8 mouse cellular contexts compared by ENCODE assay signal in the genomic region with DNA sequence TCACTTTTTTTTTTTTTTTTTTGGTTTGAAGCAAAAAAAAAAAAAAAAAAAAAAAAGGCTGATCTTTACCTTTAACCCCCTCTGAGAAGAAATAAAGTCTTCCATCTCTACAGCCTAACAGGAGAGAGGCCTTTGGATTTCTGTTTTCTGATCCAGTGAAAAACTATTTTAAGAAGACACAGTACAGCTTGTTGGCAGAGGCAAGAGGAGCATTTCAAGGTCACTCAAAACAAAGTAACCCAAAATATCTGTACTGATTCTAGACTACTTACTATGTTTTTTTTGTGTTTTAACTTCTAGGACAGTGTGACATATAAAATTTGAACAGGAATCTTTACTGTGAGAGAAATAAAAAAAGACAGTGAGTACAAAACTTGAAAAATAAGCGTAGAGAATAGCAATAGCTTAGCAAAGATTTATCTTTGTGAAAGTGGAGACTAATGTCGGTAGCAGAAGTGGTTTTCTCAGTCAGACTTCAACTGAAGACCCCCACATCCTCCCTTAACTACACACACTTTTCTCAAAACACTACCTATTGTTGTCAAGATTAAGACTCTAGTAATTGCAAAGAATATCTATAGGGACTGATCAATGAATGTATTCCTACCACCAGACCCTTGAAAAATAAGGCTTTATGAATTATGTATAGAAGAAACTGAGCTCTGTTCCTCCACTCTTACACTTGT. TPM values are rescaled to one million over a fixed set of nuclear protein-coding genes. Genes with fewer than 3 reads are reported as not detected.
DNase-seq lines count a peak whose midpoint lies in the region; ATAC-seq and TF ChIP-seq lines count a peak whose summit lies in the region.

No protein-coding gene starts in this region.

- peak overlapping the region; percentile 71; the same call in 1 of the 2 replicates for H3K9ac ChIP-seq in embryonic facial prominence, embryonic 15.5 days
- peak overlapping the region; percentile 54; the same call in 1 of the 2 replicates for H3K9ac ChIP-seq in intestine, embryonic 16.5 days (ENCODE audit: low read depth, low read length)
- peak overlapping the region; percentile 73; the same call in 1 of the 2 replicates for H3K9ac ChIP-seq in neural tube, embryonic 12.5 days

- H3K27ac ChIP-seq in layer of hippocampus, adult 2 months, result no peak overlapping the region
- peak overlapping the region; percentile 99 for H3K27ac ChIP-seq in embryonic facial prominence, embryonic 15.5 days (replicated peaks)
- no peak overlapping the region for H3K27ac ChIP-seq in intestine, embryonic 16.5 days (ENCODE audit: low read length)
- H3K27ac ChIP-seq in neural tube, embryonic 12.5 days, result no peak overlapping the region

- no peak for ATAC-seq in embryonic facial prominence, embryonic 15.5 days (ENCODE audit: insufficient number of reproducible peaks, low FRiP score, low TSS enrichment, low read depth)
- no peak for ATAC-seq in intestine, embryonic 16.5 days
- ATAC-seq in neural tube, embryonic 12.5 days (ENCODE audit: low FRiP score, low read depth), result no peak

- H3K4me2 ChIP-seq in embryonic facial prominence, embryonic 15.5 days (replicated peaks), result peak overlapping the region; percentile 72
- peak overlapping the region; percentile 65 for H3K4me2 ChIP-seq in intestine, embryonic 16.5 days (ENCODE audit: low read depth, low read length)
- H3K4me2 ChIP-seq in neural tube, embryonic 12.5 days (replicated peaks), result peak overlapping the region; percentile 70

- 27% methylated on average over 2 of the region's 2 CpGs for WGBS in embryonic facial prominence, embryonic 15.5 days
- WGBS in intestine, embryonic 16.5 days, result 20% methylated on average over 2 of the region's 2 CpGs
- WGBS in neural tube, embryonic 12.5 days, result 30% methylated on average over 2 of the region's 2 CpGs

- H3K36me3 ChIP-seq in embryonic facial prominence, embryonic 15.5 days, result no peaks in the 10 kb centered on the region
- no peaks in the 10 kb centered on the region for H3K36me3 ChIP-seq in intestine, embryonic 16.5 days (ENCODE audit: control insufficient read depth, insufficient read depth, low read length)
- H3K36me3 ChIP-seq in neural tube, embryonic 12.5 days, result no peaks in the 10 kb centered on the region

- no peak for TF ChIP-seq CTCF in layer of hippocampus, adult 2 months (conservative IDR thresholded peaks at IDR 0.05)

- peaks cover 30% of the 10 kb centered on the region for H3K4me1 ChIP-seq in embryonic facial prominence, embryonic 15.5 days
- peaks cover 15% of the 10 kb centered on the region for H3K4me1 ChIP-seq in intestine, embryonic 16.5 days (ENCODE audit: control insufficient read depth, insufficient read depth, low read length)
- H3K4me1 ChIP-seq in neural tube, embryonic 12.5 days, result peaks cover 17% of the 10 kb centered on the region

- H3K9me3 ChIP-seq in embryonic facial prominence, embryonic 15.5 days (replicated peaks), result no peaks in the 10 kb centered on the region
- H3K9me3 ChIP-seq in intestine, embryonic 16.5 days (ENCODE audit: control insufficient read depth, low read length), result no peaks in the 10 kb centered on the region
- H3K9me3 ChIP-seq in neural tube, embryonic 12.5 days, result no peaks in the 10 kb centered on the region

- peak overlapping the region; percentile 68 for H3K4me3 ChIP-seq in layer of hippocampus, adult 2 months
- peak overlapping the region; percentile 61 for H3K4me3 ChIP-seq in embryonic facial prominence, embryonic 15.5 days (replicated peaks)
- peak overlapping the region; percentile 59 for H3K4me3 ChIP-seq in intestine, embryonic 16.5 days (ENCODE audit: low read length)
- peak overlapping the region; percentile 52 for H3K4me3 ChIP-seq in neural tube, embryonic 12.5 days

- no peaks in the 10 kb centered on the region for H3K27me3 ChIP-seq in embryonic facial prominence, embryonic 15.5 days
- H3K27me3 ChIP-seq in intestine, embryonic 16.5 days (replicated peaks; ENCODE audit: control insufficient read depth, insufficient read depth, low read length), result no peaks in the 10 kb centered on the region
- no peaks in the 10 kb centered on the region for H3K27me3 ChIP-seq in neural tube, embryonic 12.5 days (replicated peaks)

- DNase-seq in layer of hippocampus, adult 2 months (ENCODE audit: low spot score in 2 of 2), result no peak
- no peak for DNase-seq in layer of hippocampus, adult 8-10 months (ENCODE audit: low spot score in 2 of 2)
- no peak for DNase-seq in MN1 (ENCODE audit: low spot score)
- DNase-seq in kidney, adult 8-10 months, result no peak
- no peak for DNase-seq in cerebellum, postnatal 36 days

RNA-seq across cellular contexts. Expression of gene Hist1h4h, which starts 1.2 kb away (rescaled TPM):
- 100 to 1,000 TPM; 333 to 344 TPM for total RNA-seq in layer of hippocampus, adult 2 months (2021)
- 100 to 1,000 TPM; 236 to 302 (median 261) TPM for total RNA-seq in layer of hippocampus, adult 8-10 months (2022)
- polyA plus RNA-seq in embryonic facial prominence, embryonic 15.5 days (2015; fragmentation: Nextera tagmentation; extraction: Ambion mirVana), result 6.1 and 7.1 TPM in 2 replicates
- polyA plus RNA-seq in intestine, embryonic 16.5 days (2015; fragmentation: Nextera tagmentation; extraction: Ambion mirVana), result 3.5 and 3.7 TPM in 2 replicates
- polyA plus RNA-seq in neural tube, embryonic 12.5 days (2016; fragmentation: Nextera tagmentation; extraction: Ambion mirVana), result 4.6 and 6.6 TPM in 2 replicates

RNA-seq across cellular contexts. Expression of gene Hist1h2af, which starts 4.1 kb away (rescaled TPM):
- total RNA-seq in layer of hippocampus, adult 2 months (2021), result 10 to 100 TPM in 1 of 2 experiments, 1 to 10 TPM in 1; 6.9 to 12.2 TPM
- 1 to 10 TPM in 3 of 4 experiments, not detected in 1; 1.6 to 6.5 (median 1.8) TPM for total RNA-seq in layer of hippocampus, adult 8-10 months (2022)
- polyA plus RNA-seq in embryonic facial prominence, embryonic 15.5 days (2015; fragmentation: Nextera tagmentation; extraction: Ambion mirVana), result 2.7 and 3.4 TPM in 2 replicates
- 2.5 and 3.6 TPM in 2 replicates for polyA plus RNA-seq in intestine, embryonic 16.5 days (2015; fragmentation: Nextera tagmentation; extraction: Ambion mirVana)
- polyA plus RNA-seq in neural tube, embryonic 12.5 days (2016; fragmentation: Nextera tagmentation; extraction: Ambion mirVana), result 2.7 and 5.6 TPM in 2 replicates

RNA-seq across cellular contexts. Expression of gene Hist1h3g, which starts 5.6 kb away (rescaled TPM):
- 1 to 10 TPM; 3.6 to 5.5 TPM for total RNA-seq in layer of hippocampus, adult 2 months (2021)
- total RNA-seq in layer of hippocampus, adult 8-10 months (2022), result 1 to 10 TPM; 1.2 to 3.4 (median 2.2) TPM
- polyA plus RNA-seq in embryonic facial prominence, embryonic 15.5 days (2015; fragmentation: Nextera tagmentation; extraction: Ambion mirVana), result 3.2 and 5.3 TPM in 2 replicates
- polyA plus RNA-seq in intestine, embryonic 16.5 days (2015; fragmentation: Nextera tagmentation; extraction: Ambion mirVana), result 2.6 and 3.7 TPM in 2 replicates
- polyA plus RNA-seq in neural tube, embryonic 12.5 days (2016; fragmentation: Nextera tagmentation; extraction: Ambion mirVana), result 3.0 and 5.4 TPM in 2 replicates

RNA-seq across cellular contexts. Expression of gene Hist1h2bh, which starts 13.6 kb away (rescaled TPM):
- total RNA-seq in layer of hippocampus, adult 2 months (2021), result 1 to 10 TPM in 1 of 2 experiments, under 1 TPM in 1; 0.39 to 1.2 TPM
- under 1 TPM; 0.34 to 0.73 (median 0.61) TPM for total RNA-seq in layer of hippocampus, adult 8-10 months (2022)
- polyA plus RNA-seq in embryonic facial prominence, embryonic 15.5 days (2015; fragmentation: Nextera tagmentation; extraction: Ambion mirVana), result 1.0 and 1.1 TPM in 2 replicates
- 0.65 and 0.94 TPM in 2 replicates for polyA plus RNA-seq in intestine, embryonic 16.5 days (2015; fragmentation: Nextera tagmentation; extraction: Ambion mirVana)
- polyA plus RNA-seq in neural tube, embryonic 12.5 days (2016; fragmentation: Nextera tagmentation; extraction: Ambion mirVana), result 0.63 TPM in 2 replicates

RNA-seq across cellular contexts. Expression of gene Hist1h3f, which starts 14.2 kb away (rescaled TPM):
- 10 to 100 TPM; 17.7 to 18.3 TPM for total RNA-seq in layer of hippocampus, adult 2 months (2021)
- total RNA-seq in layer of hippocampus, adult 8-10 months (2022), result 10 to 100 TPM; 12.5 to 15.7 (median 14.2) TPM
- 0.25 and 0.37 TPM in 2 replicates for polyA plus RNA-seq in embryonic facial prominence, embryonic 15.5 days (2015; fragmentation: Nextera tagmentation; extraction: Ambion mirVana)
- polyA plus RNA-seq in intestine, embryonic 16.5 days (2015; fragmentation: Nextera tagmentation; extraction: Ambion mirVana), result 0.44 and 0.60 TPM in 2 replicates
- 0.60 and 0.63 TPM in 2 replicates for polyA plus RNA-seq in neural tube, embryonic 12.5 days (2016; fragmentation: Nextera tagmentation; extraction: Ambion mirVana)
